Mouse (Mus musculus) bone marrow, adult 2 months (tissue): ENCODE measurements around the gene Ppm1a.
"Not testable (repeated sequence)": the region's sequence is repeated elsewhere in the genome, so short reads cannot be mapped to it uniquely, and the experiment has no call there.

Source experiments
- CTCF ChIP-seq: fragments of 200-500 bp; IDR thresholded peaks from 2 replicates; pipeline ENCODE4 v1.5.1; 2011; ENCODE audit warnings: low read length, control low read depth; ENCODE audit not compliant: control insufficient read depth, insufficient read depth
- POLR2A ChIP-seq: fragments of 200-500 bp; IDR thresholded peaks from 2 replicates; pipeline ENCODE4 v1.6.1; 2011; ENCODE audit warnings: low read depth, mild to moderate bottlenecking, control low read depth, low read length, borderline replicate concordance; ENCODE audit not compliant: control insufficient read depth

- not testable (repeated sequence) for TF ChIP-seq CTCF, POLR2A
Observed at GRCm38 (mm10) chr12:72782786-72783185, 25.5 kb downstream of the Ppm1a start.
